Mouse (Mus musculus) megakaryocyte, embryonic 14.5 days (primary cell): ENCODE data around the gene Mrpl52.

Experiments
- FLI1 ChIP-seq: IDR thresholded peaks from 2 replicates; pipeline ENCODE4 v1.6.1; 2012; ENCODE audit warnings: low read length, inconsistent platforms, mixed read lengths
- GATA1 ChIP-seq: IDR thresholded peaks from 3 replicates; pipeline ENCODE4 v1.6.1; 2012; ENCODE audit warnings: mixed read lengths, low read length, inconsistent platforms, borderline replicate concordance

DNA sequence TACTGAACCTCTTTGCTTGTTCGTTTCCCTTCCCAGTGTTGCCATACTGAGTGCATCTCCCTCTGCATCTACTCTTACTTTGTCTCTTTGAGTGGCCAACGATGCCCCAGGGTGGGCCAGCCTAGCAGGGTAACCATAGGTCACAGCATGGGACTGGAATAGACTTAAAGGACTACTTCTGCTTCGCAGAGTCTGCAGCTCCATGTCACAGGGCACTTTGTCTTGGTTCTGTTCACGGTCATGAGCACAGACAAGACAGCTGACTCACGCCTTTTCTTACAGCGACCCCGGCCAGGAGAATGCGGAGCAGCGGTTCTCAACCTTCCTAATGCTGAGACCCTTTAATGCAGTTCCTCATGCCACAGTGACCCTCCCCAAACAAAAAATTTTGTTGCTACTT is 44.1 kb upstream of the Mrpl52 start:
- TF ChIP-seq GATA1 (no peak), FLI1 (no peak)
